Mouse (Mus musculus) embryonic facial prominence, embryonic 12.5 days (tissue): ENCODE data around the gene Wdr78. TPM values are rescaled to one million over a fixed set of nuclear protein-coding genes. Genes with fewer than 3 reads are reported as not detected.
A peak's percentile ranks its signal among the peaks of the same experiment; 100 is the strongest.

Source experiments
- ATAC-seq: fragments of 200-750 bp; cut with Nextera tagmentation; 2 replicates; pipeline ENCODE4 v1.8.0; 2017; ENCODE audit not compliant: insufficient number of reproducible peaks, insufficient read depth, low FRiP score, low TSS enrichment
- H3K27ac ChIP-seq: fragments of 300-500 bp; sonication (generic); 2 replicates; pipeline ENCODE4 v1.5.1; 2016; ENCODE audit warnings: mild to moderate bottlenecking
- H3K27me3 ChIP-seq: fragments of 300-500 bp; sonication (generic); 2 replicates; pipeline ENCODE4 v1.6.1; 2016; ENCODE audit warnings: mild to moderate bottlenecking, moderate library complexity
- H3K36me3 ChIP-seq: fragments of 300-500 bp; sonication (generic); 2 replicates; pipeline ENCODE4 v1.6.1; 2016; ENCODE audit warnings: mild to moderate bottlenecking
- H3K4me1 ChIP-seq: fragments of 300-500 bp; sonication (generic); 2 replicates; pipeline ENCODE4 v1.6.1; 2016
- H3K4me2 ChIP-seq: fragments of 300-500 bp; sonication (generic); replicated peaks from 2 replicates; pipeline ENCODE4 v1.6.1; 2016; ENCODE audit warnings: mild to moderate bottlenecking, moderate library complexity
- H3K4me3 ChIP-seq: fragments of 300-500 bp; sonication (generic); 2 replicates; pipeline ENCODE4 v1.5.1; 2016; ENCODE audit warnings: mild to moderate bottlenecking
- H3K9ac ChIP-seq: fragments of 300-500 bp; sonication (generic); 2 replicates; pipeline ENCODE4 v1.6.1; 2016; ENCODE audit warnings: mild to moderate bottlenecking, moderate library complexity
- H3K9me3 ChIP-seq: fragments of 300-500 bp; sonication (generic); 2 replicates; pipeline ENCODE4 v1.6.1; 2016; ENCODE audit warnings: mild to moderate bottlenecking, moderate library complexity
- WGBS: fragments of 180-500 bp; shearing (Covaris S2); methylation state at CpG from one replicate; pipeline ENCODE4 v1.1.7; 2016; 5-methylcytosine and 5-hydroxymethylcytosine counted together
- polyA plus RNA-seq: library from polyadenylated mRNA; unstranded; fragments of >200 nt; fragmentation: Nextera tagmentation; extraction: Ambion mirVana; gene quantifications from 2 replicates; pipeline ENCODE4 v1.2.1, GENCODE M21; 2016

Gene Wdr78
- polyA plus RNA-seq, 1 experiment from 2014 or later: 6.0 TPM

GRCm38 (mm10) chr4:103005190-103005945 is 109.0 kb downstream of the Wdr78 start:
- 21% methylated on average over 15 of the region's 15 CpGs for WGBS
- Histone ChIP-seq H3K9ac (no peak overlapping the region), H3K9me3 (no peaks in the 10 kb centered on the region), H3K27ac (peak overlapping the region; percentile 88), H3K27me3 (no peaks in the 10 kb centered on the region), H3K4me3 (no peak overlapping the region), H3K36me3 (no peaks in the 10 kb centered on the region), H3K4me2 (no peak overlapping the region), H3K4me1 (peaks cover 19% of the 10 kb centered on the region)
- no peak for ATAC-seq

- Histone ChIP-seq H3K36me3 (no peaks in the 10 kb centered on the region), H3K27ac (peak overlapping the region; percentile 88; the same call in 1 of the 2 replicates), H3K4me2 (no peak overlapping the region), H3K9me3 (no peaks in the 10 kb centered on the region), H3K4me3 (no peak overlapping the region), H3K27me3 (no peaks in the 10 kb centered on the region), H3K4me1 (peaks cover 26% of the 10 kb centered on the region), H3K9ac (no peak overlapping the region)
- no peak for ATAC-seq
- WGBS: 69% methylated on average over 4 of the region's 4 CpGs
These were observed 109.7 kb downstream of the Wdr78 start for GRCm38 (mm10) chr4:103004681-103005080.

- no peak overlapping the region for H3K27ac ChIP-seq
- no peaks in the 10 kb centered on the region for H3K9me3 ChIP-seq
- H3K9ac ChIP-seq: no peak overlapping the region
- WGBS: 27% methylated on average over 3 of the region's 3 CpGs
- no peak overlapping the region for H3K4me2 ChIP-seq
- no peak overlapping the region for H3K4me3 ChIP-seq
- H3K27me3 ChIP-seq: no peaks in the 10 kb centered on the region
- peaks cover 16% of the 10 kb centered on the region for H3K4me1 ChIP-seq
- ATAC-seq: no peak
- no peaks in the 10 kb centered on the region for H3K36me3 ChIP-seq
These were observed 122.7 kb downstream of the Wdr78 start for GRCm38 (mm10) chr4:102991685-102992084.

- Histone ChIP-seq H3K9me3 (no peaks in the 10 kb centered on the region), H3K4me2 (no peak overlapping the region), H3K4me3 (no peak overlapping the region), H3K27ac (no peak overlapping the region), H3K9ac (no peak overlapping the region), H3K27me3 (no peaks in the 10 kb centered on the region), H3K4me1 (peaks cover 16% of the 10 kb centered on the region), H3K36me3 (no peaks in the 10 kb centered on the region)
- 67% methylated on average over 11 of the region's 11 CpGs for WGBS
- ATAC-seq: no peak
These were observed 123.6 kb downstream of the Wdr78 start for GRCm38 (mm10) chr4:102990595-102991340.

- H3K4me1 ChIP-seq: peaks cover 16% of the 10 kb centered on the region
- WGBS: 76% methylated on average over 4 of the region's 4 CpGs
- H3K4me3 ChIP-seq: no peak overlapping the region
- no peak overlapping the region for H3K27ac ChIP-seq
- no peaks in the 10 kb centered on the region for H3K27me3 ChIP-seq
- no peak overlapping the region for H3K4me2 ChIP-seq
- no peak overlapping the region for H3K9ac ChIP-seq
- H3K36me3 ChIP-seq: no peaks in the 10 kb centered on the region
- H3K9me3 ChIP-seq: no peaks in the 10 kb centered on the region
- ATAC-seq: no peak
These were observed 124.3 kb downstream of the Wdr78 start for GRCm38 (mm10) chr4:102990016-102990415.

GRCm38 (mm10) chr4:102989391-102989790 is 125.0 kb downstream of the Wdr78 start:
- WGBS: 60% methylated on average over 5 of the region's 5 CpGs
- H3K4me1 ChIP-seq: peaks cover 16% of the 10 kb centered on the region
- no peak for ATAC-seq
- no peaks in the 10 kb centered on the region for H3K9me3 ChIP-seq
- H3K9ac ChIP-seq: no peak overlapping the region
- H3K4me3 ChIP-seq: no peak overlapping the region
- H3K36me3 ChIP-seq: no peaks in the 10 kb centered on the region
- no peak overlapping the region for H3K4me2 ChIP-seq
- H3K27me3 ChIP-seq: no peaks in the 10 kb centered on the region
- H3K27ac ChIP-seq: no peak overlapping the region

- ATAC-seq: no peak
- Histone ChIP-seq H3K27me3 (no peaks in the 10 kb centered on the region), H3K9ac (no peak overlapping the region), H3K36me3 (no peaks in the 10 kb centered on the region), H3K4me1 (peaks cover 16% of the 10 kb centered on the region), H3K27ac (no peak overlapping the region), H3K4me3 (no peak overlapping the region), H3K4me2 (no peak overlapping the region), H3K9me3 (no peaks in the 10 kb centered on the region)
- WGBS: 69% methylated on average over 6 of the region's 6 CpGs
These were observed 125.8 kb downstream of the Wdr78 start for GRCm38 (mm10) chr4:102988526-102988925.

Other genes starting within 250 kb of the Wdr78 start
- 1.4 and 1.6 TPM in 2 replicates for gene Tctex1d1, start 135.9 kb downstream of the Wdr78 start, polyA plus RNA-seq
- 0.24 TPM in 1 of 2 replicates, not detected in the other for gene Insl5, start 87.7 kb downstream of the Wdr78 start, polyA plus RNA-seq
- 50.2 and 56.3 TPM in 2 replicates for gene Mier1, start 165 bp downstream of the Wdr78 start, polyA plus RNA-seq
- gene Slc35d1, start 100.6 kb upstream of the Wdr78 start, polyA plus RNA-seq: 13.5 and 14.9 TPM in 2 replicates
- not detected in 2 replicates for gene 4921539E11Rik, start 176.3 kb upstream of the Wdr78 start, polyA plus RNA-seq
- gene Oma1, start 199.3 kb upstream of the Wdr78 start, polyA plus RNA-seq: 16.0 and 19.1 TPM in 2 replicates